Mouse (Mus musculus) cerebellum, postnatal 25 days (tissue): ENCODE measurements around the gene Elk3.

Source experiments
- DNase-seq, 2 experiments: peaks; one replicate each; pipeline ENCODE4 v3.0.0; 2021; ENCODE audit warnings: mixed read lengths in 2 of 2

The Elk3 gene

DNA sequence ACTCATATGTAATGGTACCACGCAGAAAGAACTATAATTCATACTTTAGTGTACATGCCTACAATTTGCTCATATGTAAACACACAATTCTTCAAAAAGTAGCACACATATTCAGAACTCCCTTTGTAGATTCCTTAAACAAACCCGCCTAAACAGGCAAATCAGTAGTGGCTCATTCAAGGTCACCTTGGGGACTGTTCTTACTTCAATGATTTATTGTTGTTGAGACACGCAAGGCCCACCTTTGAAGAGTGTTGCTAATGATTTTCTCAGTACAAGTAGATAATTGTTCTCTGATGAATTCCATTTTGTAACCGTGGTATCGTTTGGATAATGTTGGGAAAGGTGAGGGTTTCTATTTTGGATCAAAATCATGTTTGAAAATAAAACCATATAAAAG, 17.4 kb upstream of the Elk3 start:
- DNase-seq: no peak

DNA sequence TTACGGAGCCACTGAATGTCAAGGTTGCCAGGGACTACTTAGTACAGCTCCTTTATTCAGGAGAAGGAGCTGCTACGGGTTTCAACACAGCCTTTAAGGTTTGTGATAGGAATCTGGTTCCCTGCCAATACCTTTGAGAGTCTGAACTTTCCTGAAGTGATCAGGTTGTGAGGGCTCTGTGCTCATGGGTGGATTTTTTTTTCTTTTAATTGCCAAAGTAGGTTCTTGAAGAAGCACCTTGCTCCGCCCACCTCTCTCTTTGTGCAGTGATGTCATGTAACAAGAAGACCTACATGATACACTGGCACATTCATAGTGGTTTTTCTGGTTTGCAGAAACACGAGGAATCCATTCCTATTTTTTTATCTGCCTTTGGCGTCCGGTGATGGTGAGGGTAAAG, 16.3 kb upstream of the Elk3 start:
- DNase-seq: no peak

DNA sequence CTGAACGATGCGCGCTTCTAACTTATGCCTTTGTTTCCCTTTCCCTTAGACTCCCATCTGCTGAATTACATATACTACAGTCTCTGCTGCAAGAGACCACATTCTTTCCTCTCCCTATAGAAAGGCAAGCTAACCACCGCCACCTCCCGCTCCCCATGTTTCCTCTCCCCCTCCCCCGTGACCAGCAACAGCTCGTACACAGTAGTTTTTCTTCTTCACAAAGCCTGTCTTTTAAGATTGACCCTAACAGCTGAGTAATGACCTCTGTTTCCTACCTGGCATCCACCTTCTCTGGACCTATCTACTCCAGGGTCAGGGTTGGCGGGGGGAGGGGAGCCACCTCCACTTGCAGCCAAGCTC, 15.8 kb upstream of the Elk3 start:
- no peak for DNase-seq

DNA sequence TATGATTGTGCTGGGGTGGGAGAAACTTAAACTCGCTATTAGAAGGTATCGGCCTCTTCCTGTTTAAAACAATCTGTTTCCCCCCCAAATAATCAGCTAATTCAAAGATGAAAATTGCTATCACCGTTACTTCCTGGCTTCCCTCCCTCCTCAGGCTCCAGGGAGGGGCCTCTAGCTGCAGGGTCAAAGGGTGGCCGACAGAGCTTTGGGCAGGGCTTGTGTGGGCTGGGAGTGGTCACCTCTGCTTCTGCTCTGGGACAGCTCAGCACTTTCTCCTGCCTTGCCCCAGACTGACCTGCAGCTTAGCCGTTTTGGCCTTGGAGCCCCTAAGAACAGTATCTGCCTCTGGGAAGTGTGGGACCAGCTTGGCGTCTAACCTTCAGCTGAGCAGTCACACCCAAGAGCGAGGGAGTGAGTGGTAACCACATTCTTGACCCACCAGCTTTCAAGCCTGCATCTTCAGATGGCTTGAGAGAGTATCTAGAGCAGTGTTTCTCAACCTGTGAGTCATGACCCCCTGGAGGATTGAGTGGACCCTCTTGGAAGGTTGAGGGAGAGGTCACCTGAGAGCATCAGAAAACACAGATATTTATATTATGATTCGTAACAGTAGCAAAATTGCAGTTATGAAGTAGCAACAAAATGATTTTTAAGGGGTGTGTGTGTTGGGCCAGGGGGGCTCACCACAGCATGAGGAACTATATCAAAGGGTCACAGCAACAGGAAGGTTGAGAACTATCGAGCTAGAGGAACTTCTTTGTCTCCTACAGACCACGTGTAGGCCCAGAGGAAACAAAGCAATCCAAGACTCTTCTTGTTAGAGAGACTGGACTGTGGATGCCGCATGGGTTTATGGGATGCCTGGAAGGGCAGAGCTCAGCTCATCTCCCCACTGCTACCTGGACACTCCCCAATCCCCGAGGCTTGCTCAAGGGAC, 15.1 kb upstream of the Elk3 start:
- DNase-seq: no peak

DNA sequence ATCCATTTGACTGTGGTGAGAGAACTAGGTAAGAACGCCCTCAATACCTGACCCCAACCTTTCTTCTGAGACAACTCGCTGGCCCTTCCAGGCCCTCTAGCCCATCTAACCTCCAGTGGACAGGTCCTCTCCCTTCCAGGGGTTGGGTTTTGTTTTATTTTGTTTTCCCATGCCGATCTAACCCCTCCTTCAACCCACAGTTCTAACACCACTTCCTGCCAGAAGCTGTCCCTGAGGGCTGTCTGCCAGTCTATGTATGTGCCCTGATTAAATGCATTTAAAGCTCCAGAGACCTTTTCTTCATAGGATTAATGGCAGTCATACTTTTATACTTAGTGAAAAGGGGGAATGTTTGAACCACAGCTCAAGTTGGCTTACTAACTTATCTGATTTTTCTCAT, 14.4 kb upstream of the Elk3 start:
- no peak for DNase-seq

DNA sequence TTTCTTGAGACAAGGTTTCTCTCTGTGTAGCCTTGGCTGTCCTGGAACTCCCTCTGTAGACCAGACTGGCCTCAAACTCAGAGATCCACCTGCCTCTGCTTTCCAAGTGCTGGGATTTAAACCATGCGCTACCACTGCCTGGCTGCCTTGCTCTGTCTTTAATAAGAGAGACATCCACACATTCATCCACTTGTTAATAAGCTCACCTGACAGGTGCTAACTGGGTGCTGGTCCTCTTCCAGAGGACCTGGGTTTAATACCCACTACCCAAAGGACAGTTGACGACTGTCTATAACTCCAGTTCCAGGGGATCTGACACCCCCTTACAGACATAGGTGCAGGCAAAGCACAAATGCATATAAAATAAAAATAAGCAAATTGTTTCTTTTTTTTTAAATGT, 13.5 kb upstream of the Elk3 start:
- no peak for DNase-seq

DNA sequence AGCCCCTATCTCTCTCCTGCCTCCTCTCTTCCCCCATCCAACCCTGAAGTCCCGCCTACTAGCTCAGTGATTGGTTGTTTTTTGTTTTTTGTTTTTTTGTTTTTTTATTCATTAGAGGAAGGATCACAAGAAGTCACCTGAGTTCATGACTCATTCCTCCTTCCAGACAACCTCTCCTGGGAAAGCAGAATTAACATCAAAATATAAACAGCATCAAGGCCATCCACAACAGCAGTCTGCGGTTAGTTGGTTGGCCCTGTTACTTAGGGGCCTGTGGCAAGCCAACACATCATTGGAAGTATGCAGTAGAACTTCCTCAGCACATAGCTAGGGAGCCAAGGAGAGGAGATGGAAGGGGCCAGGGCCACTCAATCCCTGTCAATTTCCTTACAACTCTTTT, 12.7 kb upstream of the Elk3 start:
- DNase-seq: no peak

DNA sequence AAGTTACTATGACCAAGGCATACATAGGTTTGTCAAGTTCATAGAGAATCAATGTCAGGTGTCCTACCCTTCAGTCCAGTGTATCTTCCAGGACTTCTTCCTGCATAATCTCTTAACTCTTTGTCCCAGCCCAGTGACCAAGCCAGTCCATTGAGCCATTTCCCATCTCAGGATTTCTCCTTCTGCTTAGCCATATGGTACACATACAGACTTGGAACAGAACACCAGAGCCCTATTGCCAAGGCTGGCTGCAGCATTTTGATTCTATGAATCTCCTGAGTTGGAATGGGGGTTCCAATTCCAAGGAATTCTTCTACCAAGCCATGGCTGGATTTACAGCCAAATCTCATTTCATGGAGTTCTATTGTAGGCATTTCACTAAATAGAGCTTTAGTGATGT, 10.8 kb upstream of the Elk3 start:
- peak; percentile 37 to 61 for DNase-seq

DNA sequence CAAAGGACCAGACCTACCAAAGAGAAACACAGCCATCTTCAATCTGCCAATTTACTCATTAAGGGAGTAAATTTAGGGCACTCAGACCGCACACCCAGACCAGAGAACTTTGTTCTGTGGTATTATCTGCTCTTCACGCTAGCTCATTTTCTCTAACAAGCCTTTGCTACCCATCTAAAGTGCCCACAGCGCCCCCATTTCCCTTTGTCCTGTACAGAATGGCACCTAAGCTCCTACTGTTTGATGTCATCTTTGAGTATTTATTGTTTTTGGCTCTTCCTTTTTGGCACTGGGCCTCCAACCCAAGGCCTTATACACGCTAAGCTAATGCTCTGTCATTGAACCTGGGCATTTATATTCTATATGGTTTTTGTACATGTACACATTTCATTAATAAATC, 9.2 kb upstream of the Elk3 start:
- DNase-seq: no peak

DNA sequence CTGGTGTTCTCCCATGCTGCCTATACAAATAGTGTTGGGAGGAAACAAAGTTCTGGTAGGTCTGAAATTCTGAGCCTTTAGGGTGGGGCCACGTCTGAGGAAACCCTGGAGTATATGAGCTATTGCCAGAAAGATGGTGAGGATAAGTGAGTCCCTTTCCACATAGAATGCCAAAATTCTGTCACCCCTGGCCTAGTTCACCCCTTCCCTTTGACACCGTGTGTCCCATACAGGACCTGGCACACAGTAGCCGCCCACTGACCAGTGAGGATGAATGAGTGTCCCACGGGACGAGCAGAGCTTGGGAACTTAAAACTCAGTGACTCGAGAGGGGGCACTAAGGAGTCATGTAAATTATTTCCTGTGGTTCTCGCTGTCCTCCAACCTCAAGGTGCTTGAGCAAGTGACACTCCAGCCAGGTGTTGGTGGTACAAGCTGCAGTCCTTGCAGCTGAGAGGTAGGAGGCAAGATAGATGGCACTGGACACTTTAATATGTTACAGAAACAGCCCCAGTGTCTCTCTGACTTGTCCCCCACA, 8.7 kb upstream of the Elk3 start:
- no peak for DNase-seq

DNA sequence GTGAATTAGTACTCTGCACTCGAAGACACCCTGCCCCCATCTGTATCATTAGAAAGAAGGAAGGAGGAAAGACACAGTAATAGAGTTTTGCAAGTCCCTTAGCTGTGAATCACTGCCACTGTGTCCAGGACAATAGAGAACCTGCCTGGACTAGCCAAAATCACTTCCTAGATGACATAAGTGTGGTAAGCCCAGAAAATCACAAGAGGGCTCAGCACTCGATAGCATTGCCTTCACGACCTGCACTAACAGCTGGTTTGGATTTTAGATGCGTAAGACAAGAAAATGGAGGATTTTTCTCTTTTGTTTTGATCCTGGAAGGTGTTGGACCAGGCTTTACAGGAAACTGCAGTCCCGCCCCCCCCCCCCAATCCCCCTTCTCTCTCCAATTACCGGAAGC, 6.0 kb upstream of the Elk3 start:
- no peak for DNase-seq

DNA sequence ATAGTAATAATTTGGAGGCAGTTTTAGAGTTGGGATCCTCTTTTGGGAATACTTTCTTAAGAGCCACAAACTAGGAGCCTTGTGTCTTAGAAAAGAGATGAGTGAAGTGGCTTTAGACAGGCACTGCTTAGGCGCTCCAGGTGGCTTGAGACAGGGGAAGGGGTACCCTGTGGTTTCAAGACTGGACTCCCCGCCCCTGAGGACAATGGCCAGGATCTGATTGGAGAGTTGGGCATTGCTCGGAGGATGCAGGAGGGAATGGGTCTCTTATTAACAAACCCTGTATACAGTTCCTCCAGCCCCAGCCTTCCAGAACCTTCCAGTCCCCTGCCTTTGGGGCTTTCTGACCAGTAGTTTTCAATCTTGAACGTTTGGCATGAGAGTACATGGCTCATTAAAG, 641 bp upstream of the Elk3 start:
- DNase-seq: no peak

DNA sequence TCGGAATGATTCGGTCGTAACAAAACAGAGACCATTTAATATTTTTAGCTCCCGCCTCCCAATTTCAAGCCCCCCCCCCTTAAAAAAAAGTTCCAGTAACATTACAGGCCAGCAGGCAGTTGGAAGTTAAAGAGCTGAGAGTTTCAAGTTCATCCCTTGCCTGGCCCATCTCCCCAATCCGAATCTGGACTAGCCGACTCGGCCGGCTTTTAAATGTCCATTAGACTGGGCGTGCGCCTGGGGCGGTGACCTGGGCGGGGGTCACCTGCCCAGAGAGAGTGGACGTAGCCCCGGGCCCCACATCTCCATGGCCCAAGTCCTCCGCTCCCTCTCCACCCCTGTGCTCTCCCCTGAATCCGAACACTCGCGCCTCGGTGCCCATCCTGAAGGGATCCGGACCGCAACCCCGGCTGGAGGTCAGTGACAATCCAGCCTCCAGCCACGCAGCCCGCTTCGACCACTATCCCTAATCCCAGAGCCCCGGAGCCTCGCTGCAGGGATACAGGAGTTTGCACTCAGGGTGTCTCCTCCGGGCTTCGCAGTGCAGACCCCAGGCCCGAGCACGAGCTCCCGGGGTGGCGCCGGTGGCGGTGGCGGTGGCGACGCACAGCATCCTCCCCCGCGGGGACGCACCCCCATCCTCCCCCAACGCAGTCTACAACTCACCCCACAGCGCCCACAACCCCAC, 857 bp downstream of the Elk3 start:
- DNase-seq: peak; percentile 39 to 42

DNA sequence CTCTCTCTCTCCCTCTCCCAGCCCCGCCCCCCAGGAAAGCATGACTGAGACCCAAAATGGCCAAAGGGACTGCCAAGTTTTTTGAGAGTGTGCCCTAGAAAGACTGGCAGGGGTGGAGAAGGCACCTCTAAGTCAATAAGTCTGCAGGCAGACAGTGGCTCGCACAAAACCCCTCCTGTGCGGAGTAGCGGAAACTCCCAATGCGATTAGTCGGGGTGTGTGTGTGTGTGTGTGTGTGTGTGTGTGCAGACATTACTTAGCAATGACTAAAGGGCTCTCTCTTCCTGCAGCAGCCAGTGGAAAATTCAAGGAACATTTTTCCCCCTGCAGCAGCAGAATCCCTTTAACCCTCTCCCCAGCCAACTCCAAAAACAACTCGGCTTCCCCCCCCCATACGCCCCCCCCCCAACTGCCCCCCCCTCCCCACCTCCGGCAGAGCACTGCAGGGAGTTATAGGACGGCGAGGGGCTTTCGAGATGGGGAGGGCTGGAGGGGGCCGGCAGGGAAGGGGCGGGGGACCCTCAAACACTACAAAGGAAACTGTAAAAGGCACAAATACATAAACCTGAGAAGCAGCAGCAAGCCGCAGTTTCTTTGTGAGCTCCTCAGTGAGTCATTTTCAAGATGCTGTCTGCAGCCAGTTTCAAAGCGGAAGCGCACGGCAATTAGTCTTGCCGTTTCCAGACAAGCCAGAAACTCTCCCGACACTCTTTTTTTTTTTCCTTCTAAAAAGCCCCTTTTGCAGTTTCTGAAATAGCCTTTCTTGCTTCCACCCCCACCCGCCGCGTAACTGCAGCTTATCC, 1.6 kb downstream of the Elk3 start:
- DNase-seq: peak in 1 of 2 experiments; percentile 40

DNA sequence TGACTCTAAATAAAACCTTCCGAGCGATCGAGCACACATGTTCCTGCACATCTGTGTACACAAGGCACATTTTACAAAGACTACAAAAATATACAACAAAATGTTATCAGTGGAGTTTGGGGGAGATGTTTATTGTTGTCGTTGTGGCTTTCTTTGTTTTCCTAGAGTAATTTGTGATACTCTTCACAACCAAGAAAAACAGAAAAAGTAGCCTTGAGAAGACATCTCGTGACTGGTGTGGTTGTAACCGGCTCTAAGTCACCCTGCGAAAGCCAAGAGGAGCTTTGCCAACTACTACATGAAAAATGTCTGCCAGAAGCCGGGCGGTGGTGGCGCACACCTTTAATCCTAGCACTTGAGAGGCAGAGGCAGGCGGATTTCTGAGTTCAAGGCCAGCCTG, 4.6 kb downstream of the Elk3 start:
- no peak for DNase-seq

DNA sequence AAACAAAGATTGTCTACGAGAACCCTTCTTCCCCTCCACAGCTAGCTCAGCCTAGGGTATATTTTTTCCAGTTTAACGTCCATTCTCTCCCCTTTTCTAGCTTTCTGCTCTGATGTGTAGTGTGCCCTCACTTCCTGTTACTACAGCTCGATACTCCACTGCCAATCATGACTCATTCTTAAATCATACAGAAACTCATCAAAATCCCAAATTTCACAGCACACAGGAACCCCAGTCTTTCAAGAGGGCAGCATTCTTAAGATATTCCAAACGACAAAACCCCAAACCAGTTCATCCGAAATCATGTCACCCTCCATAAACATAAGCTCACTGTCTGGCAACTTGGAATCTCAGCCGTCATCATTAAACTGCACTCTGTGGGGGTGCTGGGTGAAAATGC, 5.0 kb downstream of the Elk3 start:
- no peak for DNase-seq

DNA sequence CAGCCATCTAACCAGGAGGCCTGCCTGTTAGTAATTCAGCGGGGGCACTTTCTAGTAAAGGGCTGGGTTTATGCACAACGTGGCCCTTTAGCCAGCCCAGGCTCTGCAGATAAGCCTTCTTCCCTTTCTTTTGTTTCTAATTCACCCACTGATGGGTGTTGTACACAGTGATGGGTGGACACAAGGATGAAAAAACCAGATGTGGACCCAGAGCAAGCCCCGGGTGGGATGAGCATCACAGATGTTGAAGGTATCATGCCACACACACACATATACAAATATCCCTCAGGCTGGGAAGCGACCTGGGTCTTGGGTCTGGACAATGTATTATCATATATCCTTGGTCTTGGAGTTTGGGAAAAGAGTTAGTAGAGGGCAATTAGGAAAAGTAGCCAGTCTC, 7.7 kb downstream of the Elk3 start:
- no peak for DNase-seq

DNA sequence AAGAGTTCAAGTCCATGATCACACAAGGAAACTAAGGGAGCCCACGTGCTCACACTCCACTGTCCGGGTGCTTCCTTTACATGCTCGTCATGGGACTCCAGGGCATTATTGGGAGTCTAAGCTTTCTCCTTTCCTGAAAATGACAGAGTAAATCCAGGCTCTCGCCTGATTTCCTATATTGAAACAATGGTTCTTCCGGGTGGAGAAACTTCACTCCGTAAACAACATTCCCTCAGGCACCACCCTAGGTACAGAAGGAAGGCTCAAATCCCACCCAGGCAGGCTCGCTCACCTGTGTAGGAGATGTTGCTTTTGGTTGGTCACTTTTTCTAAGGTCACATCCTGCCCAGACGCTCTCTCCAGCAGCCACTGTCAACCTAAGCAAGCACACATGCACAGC, 9.1 kb downstream of the Elk3 start:
- no peak for DNase-seq

DNA sequence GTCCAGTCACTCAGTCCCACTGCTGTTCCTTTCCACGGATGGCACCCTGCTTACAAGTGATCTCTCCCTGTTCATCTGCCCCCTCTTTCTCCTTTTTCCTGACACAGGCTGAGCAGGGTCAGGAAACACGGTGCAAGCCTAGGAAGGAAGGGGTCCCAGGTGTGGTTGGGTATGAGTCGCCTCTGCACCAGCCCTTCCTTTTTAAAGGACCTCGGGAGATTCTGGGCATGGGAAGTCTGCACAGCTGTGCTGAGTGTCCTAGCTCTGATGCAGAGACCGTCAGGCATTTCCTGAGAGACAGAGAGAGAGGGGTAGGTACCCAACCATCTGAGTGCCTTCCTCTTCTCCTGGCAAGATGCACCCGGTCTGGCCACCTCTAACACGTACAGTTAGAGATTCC, 12.7 kb downstream of the Elk3 start:
- DNase-seq: no peak

DNA sequence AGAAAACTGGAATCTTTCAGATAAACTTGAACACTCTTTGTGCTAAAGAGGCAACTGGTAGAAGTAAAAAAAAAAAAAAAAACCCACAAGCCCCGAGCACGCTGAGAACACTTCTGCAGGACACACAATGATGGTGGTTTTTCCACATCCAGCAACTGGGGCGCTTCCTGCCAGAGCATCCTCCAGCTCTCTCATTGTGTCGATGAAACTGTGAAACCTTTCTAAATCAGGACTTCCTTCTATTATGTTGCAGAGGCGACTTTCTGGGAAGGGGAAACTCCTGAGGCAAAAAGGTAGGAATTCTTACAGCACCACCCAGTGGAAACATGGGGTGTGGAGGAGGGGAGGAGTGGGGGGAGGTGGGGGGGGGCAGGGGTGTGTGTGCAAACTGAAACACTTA, 13.2 kb downstream of the Elk3 start:
- DNase-seq: no peak

DNA sequence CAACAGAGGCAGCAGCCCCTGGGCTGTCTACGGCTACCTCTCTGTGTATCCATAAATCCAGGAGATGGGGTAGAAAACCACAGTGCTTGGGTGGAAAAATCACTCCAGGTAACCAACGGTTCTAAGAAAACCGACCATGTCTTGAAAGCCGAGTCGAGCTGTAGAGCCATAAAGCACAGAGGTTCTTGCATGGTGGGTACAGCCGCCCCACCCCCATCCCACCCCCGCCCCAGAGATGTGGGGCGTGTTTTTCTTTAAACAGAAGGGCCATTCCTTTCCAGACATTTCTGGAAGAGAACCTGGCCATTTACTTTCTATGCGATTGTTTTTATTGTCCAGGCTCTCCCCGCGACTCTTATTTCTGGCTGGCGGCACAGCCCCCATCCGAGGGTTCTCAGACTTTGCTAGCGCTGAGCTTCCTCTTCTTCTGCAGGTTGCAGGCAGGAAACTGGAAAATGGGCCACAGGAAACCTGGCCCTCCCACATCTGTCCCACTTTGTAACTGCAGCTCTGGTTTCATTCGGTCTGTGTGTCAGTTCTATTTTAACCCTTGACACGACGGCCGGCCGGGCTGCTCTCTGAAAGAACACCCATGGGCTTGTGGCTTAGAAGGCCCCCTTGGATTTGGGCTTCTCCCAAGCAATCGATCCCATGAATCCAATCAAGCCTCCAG, 16.3 kb downstream of the Elk3 start:
- no peak for DNase-seq

DNA sequence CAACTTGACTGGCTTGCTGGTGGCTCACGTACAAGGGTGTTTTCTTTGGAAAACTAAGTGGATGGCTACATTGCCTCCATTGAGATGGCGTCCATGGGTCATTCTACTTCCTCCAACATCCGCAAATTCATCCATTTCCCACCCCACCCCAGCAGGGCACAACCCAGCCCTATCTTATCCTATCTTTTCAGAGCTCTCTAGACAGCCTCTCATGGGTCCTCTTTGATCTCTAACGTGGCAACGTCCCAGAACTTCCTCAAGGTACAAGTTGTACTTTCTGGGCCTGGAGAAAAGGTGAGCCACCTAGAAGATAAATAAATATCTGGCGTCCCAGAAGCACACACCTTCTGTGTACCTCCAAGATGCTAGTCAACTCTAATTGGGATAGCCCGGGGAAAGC, 17.3 kb downstream of the Elk3 start:
- DNase-seq: no peak

DNA sequence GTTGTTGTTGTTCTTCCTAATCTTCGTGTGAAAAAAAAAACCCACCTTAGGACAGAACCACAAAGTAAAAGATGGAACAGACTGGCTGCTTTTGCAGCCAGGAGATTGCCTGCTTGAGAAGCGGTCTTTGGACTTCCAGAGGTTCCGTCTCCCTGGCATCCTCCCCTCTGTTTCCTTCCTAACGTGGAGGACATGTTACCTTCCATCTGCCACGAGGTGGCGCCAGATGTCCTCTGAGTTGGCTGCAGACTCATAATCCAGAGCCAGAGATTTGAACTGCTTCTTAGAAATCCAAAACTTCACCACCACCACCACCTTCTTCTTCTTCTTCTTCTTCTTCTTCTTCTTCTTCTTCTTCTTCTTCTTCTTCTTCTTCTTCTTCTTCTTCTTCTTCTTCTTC, 19.1 kb downstream of the Elk3 start:
- DNase-seq: peak; percentile 83 to 93
